Mouse (Mus musculus): ENCODE data around the gene Gm21985. TPM values are rescaled to one million over a fixed set of nuclear protein-coding genes. Genes with fewer than 3 reads are reported as not detected.
"Not testable (repeated sequence)": the region's sequence is repeated elsewhere in the genome, so short reads cannot be mapped to it uniquely, and the experiment has no call there.

Gene Gm21985
- polyA plus RNA-seq, 2 experiments = 0.03 TPM; not detected in 1

GRCm38 (mm10) chr2:112393958-112394357 is 127.8 kb downstream of the Gm21985 start:
- Histone ChIP-seq H3K27ac (replicated peaks; ENCODE audit: low read depth, low read length) (no peak overlapping the region), H3K4me3 (replicated peaks; ENCODE audit: low read length) (no peak overlapping the region), H3K27me3 (ENCODE audit: control insufficient read depth, insufficient read depth, low read length) (no peaks in the 10 kb centered on the region), H3K36me3 (ENCODE audit: control insufficient read depth, insufficient read depth, low read length) (no peaks in the 10 kb centered on the region), H3K9me3 (ENCODE audit: control insufficient read depth, low read length) (no peaks in the 10 kb centered on the region), H3K9ac (ENCODE audit: low read depth, low read length, severe bottlenecking) (no peak overlapping the region), H3K4me2 (replicated peaks; ENCODE audit: low read depth, low read length, severe bottlenecking) (no peak overlapping the region), H3K4me1 (ENCODE audit: control insufficient read depth, insufficient read depth, low read length) (peaks cover 4% of the 10 kb centered on the region; the same call in 1 of the 2 replicates)
- ATAC-seq (ENCODE audit: low FRiP score, low read depth) = no peak
- no peak for TF ChIP-seq POLR2A (IDR thresholded peaks at IDR 0.05; ENCODE audit: borderline replicate concordance, extremely low read depth, insufficient read depth, insufficient read length)
- DNase-seq (ENCODE audit: low spot score) = no peak

- H3K4me3 ChIP-seq (replicated peaks; ENCODE audit: low read length) = no peak overlapping the region
- H3K4me1 ChIP-seq (ENCODE audit: control insufficient read depth, insufficient read depth, low read length) = no peaks in the 10 kb centered on the region
- no peak overlapping the region for H3K4me2 ChIP-seq (replicated peaks; ENCODE audit: low read depth, low read length, severe bottlenecking)
- H3K36me3 ChIP-seq (ENCODE audit: control insufficient read depth, insufficient read depth, low read length) = no peaks in the 10 kb centered on the region
- ATAC-seq (ENCODE audit: low FRiP score, low read depth) (no peak), DNase-seq (ENCODE audit: low spot score) (no peak)
- no peak for TF ChIP-seq POLR2A (IDR thresholded peaks at IDR 0.05; ENCODE audit: borderline replicate concordance, extremely low read depth, insufficient read depth, insufficient read length)
- no peaks in the 10 kb centered on the region for H3K27me3 ChIP-seq (ENCODE audit: control insufficient read depth, insufficient read depth, low read length)
- no peak overlapping the region for H3K9ac ChIP-seq (ENCODE audit: low read depth, low read length, severe bottlenecking)
- WGBS = 67% methylated on average over 1 of the region's 1 CpGs
- H3K27ac ChIP-seq (replicated peaks; ENCODE audit: low read depth, low read length) = no peak overlapping the region
- no peaks in the 10 kb centered on the region for H3K9me3 ChIP-seq (ENCODE audit: control insufficient read depth, low read length)
Observed at GRCm38 (mm10) chr2:112396649-112397048, 130.5 kb downstream of the Gm21985 start.

- H3K27ac ChIP-seq (replicated peaks; ENCODE audit: low read depth, low read length) = no peak overlapping the region
- no peak overlapping the region for H3K9ac ChIP-seq (ENCODE audit: low read depth, low read length, severe bottlenecking)
- no peak overlapping the region for H3K4me3 ChIP-seq (replicated peaks; ENCODE audit: low read length)
- H3K4me1 ChIP-seq (ENCODE audit: control insufficient read depth, insufficient read depth, low read length) = no peaks in the 10 kb centered on the region
- H3K4me2 ChIP-seq (replicated peaks; ENCODE audit: low read depth, low read length, severe bottlenecking) = no peak overlapping the region
- no peaks in the 10 kb centered on the region for H3K9me3 ChIP-seq (ENCODE audit: control insufficient read depth, low read length)
- H3K27me3 ChIP-seq (ENCODE audit: control insufficient read depth, insufficient read depth, low read length) = no peaks in the 10 kb centered on the region
- H3K36me3 ChIP-seq (ENCODE audit: control insufficient read depth, insufficient read depth, low read length) = peaks cover 38% of the 10 kb centered on the region
- no peak for ATAC-seq (ENCODE audit: low FRiP score, low read depth)
- WGBS = 80% methylated on average over 3 of the region's 3 CpGs
- no peak for DNase-seq (ENCODE audit: low spot score)
- no peak for TF ChIP-seq POLR2A (IDR thresholded peaks at IDR 0.05; ENCODE audit: borderline replicate concordance, extremely low read depth, insufficient read depth, insufficient read length)
Observed at GRCm38 (mm10) chr2:112407030-112407429, 140.9 kb downstream of the Gm21985 start.

- DNase-seq (ENCODE audit: low spot score) (no peak), ATAC-seq (ENCODE audit: low FRiP score, low read depth) (no peak)
- WGBS = 75% methylated on average over 3 of the region's 3 CpGs
- Histone ChIP-seq H3K36me3 (ENCODE audit: control insufficient read depth, insufficient read depth, low read length) (no peaks in the 10 kb centered on the region), H3K4me2 (replicated peaks; ENCODE audit: low read depth, low read length, severe bottlenecking) (no peak overlapping the region), H3K4me3 (replicated peaks; ENCODE audit: low read length) (no peak overlapping the region), H3K4me1 (ENCODE audit: control insufficient read depth, insufficient read depth, low read length) (no peaks in the 10 kb centered on the region), H3K27me3 (ENCODE audit: control insufficient read depth, insufficient read depth, low read length) (no peaks in the 10 kb centered on the region), H3K9me3 (ENCODE audit: control insufficient read depth, low read length) (no peaks in the 10 kb centered on the region), H3K9ac (ENCODE audit: low read depth, low read length, severe bottlenecking) (no peak overlapping the region), H3K27ac (replicated peaks; ENCODE audit: low read depth, low read length) (no peak overlapping the region)
- TF ChIP-seq POLR2A (IDR thresholded peaks at IDR 0.05; ENCODE audit: borderline replicate concordance, extremely low read depth, insufficient read depth, insufficient read length) = no peak
Observed at GRCm38 (mm10) chr2:112425308-112425707, 159.2 kb downstream of the Gm21985 start.

GRCm38 (mm10) chr2:112428534-112428933 is 162.4 kb downstream of the Gm21985 start:
- WGBS = 85% methylated on average over 3 of the region's 3 CpGs
- not testable (repeated sequence) for H3K9me3 ChIP-seq (ENCODE audit: control insufficient read depth, low read length); H3K4me1 ChIP-seq (ENCODE audit: control insufficient read depth, insufficient read depth, low read length); H3K36me3 ChIP-seq (ENCODE audit: control insufficient read depth, insufficient read depth, low read length); H3K4me2 ChIP-seq (replicated peaks; ENCODE audit: low read depth, low read length, severe bottlenecking); DNase-seq (ENCODE audit: low spot score); H3K9ac ChIP-seq (ENCODE audit: low read depth, low read length, severe bottlenecking); H3K27ac ChIP-seq (replicated peaks; ENCODE audit: low read depth, low read length); H3K4me3 ChIP-seq (replicated peaks; ENCODE audit: low read length); H3K27me3 ChIP-seq (ENCODE audit: control insufficient read depth, insufficient read depth, low read length); ATAC-seq (ENCODE audit: low FRiP score, low read depth)

- 91% methylated on average over 4 of the region's 4 CpGs for WGBS
- no peak for DNase-seq (ENCODE audit: low spot score)
- H3K4me2 ChIP-seq (replicated peaks; ENCODE audit: low read depth, low read length, severe bottlenecking) = no peak overlapping the region
- no peaks in the 10 kb centered on the region for H3K27me3 ChIP-seq (ENCODE audit: control insufficient read depth, insufficient read depth, low read length)
- no peaks in the 10 kb centered on the region for H3K36me3 ChIP-seq (ENCODE audit: control insufficient read depth, insufficient read depth, low read length)
- no peak for TF ChIP-seq POLR2A (IDR thresholded peaks at IDR 0.05; ENCODE audit: borderline replicate concordance, extremely low read depth, insufficient read depth, insufficient read length)
- H3K9me3 ChIP-seq (ENCODE audit: control insufficient read depth, low read length) = no peaks in the 10 kb centered on the region
- no peak overlapping the region for H3K27ac ChIP-seq (replicated peaks; ENCODE audit: low read depth, low read length)
- H3K4me3 ChIP-seq (replicated peaks; ENCODE audit: low read length) = no peak overlapping the region
- no peak overlapping the region for H3K9ac ChIP-seq (ENCODE audit: low read depth, low read length, severe bottlenecking)
- no peak for ATAC-seq (ENCODE audit: low FRiP score, low read depth)
- no peaks in the 10 kb centered on the region for H3K4me1 ChIP-seq (ENCODE audit: control insufficient read depth, insufficient read depth, low read length)
Observed at GRCm38 (mm10) chr2:112429665-112430064, 163.6 kb downstream of the Gm21985 start.
